Mouse (Mus musculus): ENCODE data around the gene Gm3435.
"Not testable (repeated sequence)": the region's sequence is repeated elsewhere in the genome, so short reads cannot be mapped to it uniquely, and the experiment has no call there.

Gm3435 gene

GRCm38 (mm10) chr17:15041175-15041729, 31.3 kb downstream of the Gm3435 start, which contains the start of the genes Ermard, Tcte3 and Gm3448:
Gene Ermard (plus strand): TSS chr17:15041208.
Gene Tcte3 (minus strand): TSS chr17:15041488.
Gene Gm3448 (minus strand): TSS chr17:15041537.
- peak; percentile 96 for DNase-seq

GRCm38 (mm10) chr17:15050338-15050737, 40.4 kb downstream of the Gm3435 start:
- not testable (repeated sequence) for DNase-seq

GRCm38 (mm10) chr17:15052766-15053165, 42.8 kb downstream of the Gm3435 start:
- DNase-seq: peak; percentile 82

GRCm38 (mm10) chr17:15053183-15053828, 43.3 kb downstream of the Gm3435 start:
- peak; percentile 90 for DNase-seq

- peak; percentile 92 for DNase-seq
Measured at GRCm38 (mm10) chr17:15053829-15054200, 43.8 kb downstream of the Gm3435 start.

- peak; percentile 74 for DNase-seq
Measured at GRCm38 (mm10) chr17:15055925-15056324, 45.9 kb downstream of the Gm3435 start.

GRCm38 (mm10) chr17:15058161-15058591, 48.2 kb downstream of the Gm3435 start:
- peak; percentile 90 for DNase-seq

GRCm38 (mm10) chr17:15059646-15060045, 49.7 kb downstream of the Gm3435 start:
- DNase-seq: peak; percentile 72

GRCm38 (mm10) chr17:15060356-15060755, 50.4 kb downstream of the Gm3435 start:
- DNase-seq: peak; percentile 83

GRCm38 (mm10) chr17:15065391-15066024, 55.5 kb downstream of the Gm3435 start:
- peak; percentile 93 for DNase-seq

- DNase-seq: peak; percentile 91
Measured at GRCm38 (mm10) chr17:15066066-15066465, 56.1 kb downstream of the Gm3435 start.

- DNase-seq: peak; percentile 86
Measured at GRCm38 (mm10) chr17:15066911-15067310, 56.9 kb downstream of the Gm3435 start.

- peak; percentile 85 for DNase-seq
Measured at GRCm38 (mm10) chr17:15068040-15068792, 58.2 kb downstream of the Gm3435 start.

- peak; percentile 92 for DNase-seq
Measured at GRCm38 (mm10) chr17:15069124-15069523, 59.1 kb downstream of the Gm3435 start.
